Mouse (Mus musculus) small intestine, adult 2 months (tissue): ENCODE measurements at regions not wholly inside any gene's neighbourhood (a gene's known extent, or its start where the extent isn't known, plus 50 kb on each side); places are given as distances from the start of the nearest gene placed in this dataset.

Source experiments
- CTCF ChIP-seq: fragments of 200-500 bp; IDR thresholded peaks from 2 replicates; pipeline ENCODE4 v1.5.1; 2012; ENCODE audit warnings: low read depth, mild to moderate bottlenecking, control low read depth, inconsistent platforms, low read length, moderate library complexity, mixed read lengths; ENCODE audit not compliant: insufficient replicate concordance, insufficient read length; ENCODE audit errors: extremely low read depth
- POLR2A ChIP-seq: fragments of 200-500 bp; IDR thresholded peaks from 2 replicates; pipeline ENCODE4 v1.6.1; 2012; ENCODE audit warnings: low read depth, mild to moderate bottlenecking, control low read depth, inconsistent platforms, low read length, moderate library complexity

DNA sequence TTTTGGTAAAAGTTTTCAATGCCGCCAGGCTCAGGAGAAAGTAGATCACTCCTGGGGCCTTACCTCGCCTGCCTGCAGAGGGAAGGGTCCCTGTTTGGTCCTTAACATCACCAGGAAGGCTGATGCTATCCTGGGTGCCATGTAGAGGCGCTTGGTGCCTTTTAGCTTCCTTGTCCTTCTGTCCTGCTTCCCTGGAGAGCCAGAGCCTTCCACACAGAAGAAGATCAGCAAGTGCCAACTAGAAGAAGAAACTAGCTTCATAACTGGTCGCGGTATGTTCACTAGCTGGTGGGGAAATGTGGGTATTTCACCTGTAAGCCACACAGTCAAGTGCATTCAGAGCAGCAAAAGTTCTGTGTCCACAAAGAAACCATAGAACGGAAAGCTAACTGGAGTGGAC lies 103.4 kb downstream of the Bms1 start:
- no peak for TF ChIP-seq CTCF
- no peak for TF ChIP-seq POLR2A
